Mouse (Mus musculus) spleen, adult 2 months (tissue): ENCODE measurements around the gene Phf21b.

Experiments used
- CTCF ChIP-seq: fragments of 200-500 bp; IDR thresholded peaks from 2 replicates; pipeline ENCODE4 v1.5.1; 2011; ENCODE audit warnings: mild to moderate bottlenecking, inconsistent platforms; ENCODE audit not compliant: insufficient read depth, insufficient read length, insufficient replicate concordance; ENCODE audit errors: extremely low read depth
- POLR2A ChIP-seq: fragments of 200-500 bp; IDR thresholded peaks from 2 replicates; pipeline ENCODE4 v1.6.1; 2011; ENCODE audit warnings: low read depth, low read length, inconsistent platforms

GRCm38 (mm10) chr15:84758493-84758892 lies 97.4 kb downstream of the Phf21b start:
- TF ChIP-seq CTCF (peak; percentile 59; the same call in 1 of the 2 replicates), POLR2A (no peak)
